Mouse (Mus musculus): ENCODE results near the gene Gfi1.
A peak's percentile ranks its signal among the peaks of the same experiment; 100 is the strongest.

Gene Gfi1

GRCm38 (mm10) chr5:107725435-107726261, at the start of gene Gfi1:
TSS of gene Gfi1 (minus strand) at chr5:107726036.
- DNase-seq (ENCODE audit: low spot score), result peak; percentile 52

DNA sequence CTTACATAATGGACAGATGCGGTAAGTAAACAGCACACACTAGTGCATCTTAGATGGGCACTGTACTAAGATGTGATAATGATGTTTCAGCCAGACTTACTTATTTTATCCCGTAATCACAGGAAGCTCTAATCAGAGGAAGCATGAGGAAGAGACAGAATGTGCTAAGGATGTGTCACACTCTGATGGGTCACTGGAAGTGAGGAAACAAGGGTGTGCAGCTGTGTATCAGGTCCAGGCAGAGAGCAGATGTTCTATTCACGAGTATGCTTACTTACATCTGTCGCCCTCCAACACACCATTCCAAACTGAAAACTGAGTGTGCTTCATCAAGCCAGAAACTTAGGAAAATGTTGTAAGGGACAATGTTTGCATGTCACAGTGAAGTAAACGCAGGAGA, 46.2 kb upstream of the Gfi1 start:
- no peak for DNase-seq (ENCODE audit: low spot score)

GRCm38 (mm10) chr5:107768224-107768623, 42.4 kb upstream of the Gfi1 start:
- no peak for DNase-seq (ENCODE audit: low spot score)

DNA sequence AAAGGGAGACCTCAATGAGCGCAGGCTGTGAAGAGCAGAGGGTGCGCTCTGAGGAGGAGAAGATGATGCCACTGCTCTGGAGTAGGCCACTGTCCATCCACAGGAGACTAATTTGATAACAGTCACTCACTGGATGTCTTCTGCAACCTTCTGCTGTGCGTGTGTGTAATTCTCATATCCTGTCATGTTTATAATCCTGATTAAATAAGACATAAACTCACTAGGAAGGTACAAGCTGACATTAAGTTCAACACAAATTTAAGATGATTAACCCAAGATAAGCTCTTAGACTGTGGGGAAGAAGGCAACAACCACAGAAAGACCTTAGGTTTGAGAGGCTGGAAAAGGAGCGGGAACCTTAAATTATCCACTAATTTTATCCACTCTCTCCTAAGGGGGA, 40.1 kb upstream of the Gfi1 start:
- no peak for DNase-seq (ENCODE audit: low spot score)

- DNase-seq (ENCODE audit: low spot score), result no peak
Observed at GRCm38 (mm10) chr5:107764486-107764885, 38.6 kb upstream of the Gfi1 start.

GRCm38 (mm10) chr5:107763674-107764073, 37.8 kb upstream of the Gfi1 start:
- DNase-seq (ENCODE audit: low spot score), result no peak

DNA sequence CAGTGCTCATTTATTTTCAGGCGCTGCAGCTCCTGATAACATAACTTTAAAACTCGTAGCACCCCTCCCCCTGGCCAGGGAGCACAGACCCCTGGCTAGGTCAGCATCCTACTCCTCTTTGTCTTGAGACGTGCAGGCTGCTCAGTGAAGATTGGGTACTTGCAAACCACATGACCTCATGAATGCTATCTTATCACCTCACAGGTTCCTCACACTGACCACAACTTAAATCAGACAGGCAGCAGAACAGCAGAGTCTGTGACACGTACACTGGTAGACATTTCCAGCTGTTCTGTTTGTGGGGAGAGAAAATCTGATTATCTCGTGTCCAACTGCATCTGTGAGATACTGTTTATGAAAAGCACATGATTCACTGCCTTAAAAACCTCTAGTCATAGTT, 33.3 kb upstream of the Gfi1 start:
- peak; percentile 48 for DNase-seq (ENCODE audit: low spot score)

DNA sequence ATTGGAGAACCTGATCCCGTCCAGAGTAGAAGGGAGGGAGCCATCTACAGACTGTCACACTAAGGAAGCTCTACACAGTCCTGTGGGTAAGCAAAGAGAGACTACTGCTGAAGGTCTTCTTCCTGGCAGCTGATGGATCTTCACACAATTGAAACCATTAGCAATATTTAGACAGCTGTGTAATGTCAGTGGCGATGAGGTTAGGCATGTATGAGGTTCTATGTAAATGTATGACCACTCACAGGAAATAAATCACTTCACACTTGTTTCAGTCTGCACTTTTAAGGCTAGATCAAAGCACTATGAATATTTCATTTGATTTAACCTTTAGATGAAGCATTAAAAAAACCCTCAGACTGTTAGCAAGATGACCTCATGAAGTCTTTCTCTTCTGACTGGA, 30.2 kb upstream of the Gfi1 start:
- no peak for DNase-seq (ENCODE audit: low spot score)

DNA sequence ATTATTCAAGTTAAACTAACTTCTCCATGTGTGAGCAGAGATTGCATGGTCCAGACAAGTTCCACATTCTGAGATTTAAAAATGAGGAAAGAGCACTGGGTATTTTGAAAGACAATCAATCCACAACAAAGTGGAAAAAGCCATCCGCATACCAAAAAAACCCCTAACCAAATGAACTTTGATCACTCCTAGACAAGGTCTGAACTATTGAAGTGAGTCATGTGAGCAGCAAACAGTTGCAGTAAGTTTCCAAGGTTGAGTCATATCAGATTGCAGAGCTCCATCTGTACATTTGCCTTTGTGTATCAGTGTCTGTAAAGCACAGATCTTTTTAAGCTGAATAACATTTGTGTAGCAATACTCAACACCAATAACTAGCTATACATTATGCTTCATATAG, 28.9 kb upstream of the Gfi1 start:
- no peak for DNase-seq (ENCODE audit: low spot score)

- DNase-seq (ENCODE audit: low spot score), result no peak
Observed at GRCm38 (mm10) chr5:107753656-107754055, 27.8 kb upstream of the Gfi1 start.

DNA sequence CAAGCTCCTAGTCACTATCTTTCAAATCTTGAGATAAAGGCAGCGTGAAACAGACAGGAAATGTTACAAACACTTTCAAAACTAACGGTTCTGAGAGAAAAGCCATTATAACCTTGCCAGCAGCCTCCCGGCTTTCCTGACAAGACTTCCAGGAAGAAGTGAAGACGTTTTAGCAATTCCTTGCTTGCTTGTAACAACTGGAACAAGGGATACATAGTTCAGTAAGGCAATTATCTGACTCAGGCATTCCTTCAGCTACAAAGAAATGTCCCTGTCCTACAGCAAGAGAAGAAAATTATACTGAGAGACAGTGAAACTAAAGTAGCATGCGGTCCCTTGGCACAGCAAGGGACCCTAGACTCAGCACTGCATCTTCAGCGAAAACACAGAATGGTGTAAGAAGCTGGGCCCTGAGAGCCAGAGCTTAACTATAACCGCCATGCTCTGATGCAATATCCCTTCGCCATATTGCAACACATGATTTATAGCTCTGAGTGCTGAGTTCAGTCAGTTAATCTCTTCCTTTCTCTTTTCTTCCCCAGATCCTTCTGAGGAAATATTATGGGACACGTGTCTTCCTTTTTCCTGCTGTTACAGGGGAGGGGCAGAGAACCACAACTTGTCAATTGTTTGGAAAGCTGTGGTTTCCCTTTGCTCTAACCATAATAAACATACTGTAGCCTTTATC, 23.5 kb upstream of the Gfi1 start:
- no peak for DNase-seq (ENCODE audit: low spot score)

- DNase-seq (ENCODE audit: low spot score), result no peak
Observed at GRCm38 (mm10) chr5:107739023-107739422, 13.2 kb upstream of the Gfi1 start.

GRCm38 (mm10) chr5:107738296-107738695, 12.5 kb upstream of the Gfi1 start:
- DNase-seq (ENCODE audit: low spot score), result no peak

- DNase-seq (ENCODE audit: low spot score), result no peak
Observed at GRCm38 (mm10) chr5:107736171-107736570, 10.3 kb upstream of the Gfi1 start.

DNA sequence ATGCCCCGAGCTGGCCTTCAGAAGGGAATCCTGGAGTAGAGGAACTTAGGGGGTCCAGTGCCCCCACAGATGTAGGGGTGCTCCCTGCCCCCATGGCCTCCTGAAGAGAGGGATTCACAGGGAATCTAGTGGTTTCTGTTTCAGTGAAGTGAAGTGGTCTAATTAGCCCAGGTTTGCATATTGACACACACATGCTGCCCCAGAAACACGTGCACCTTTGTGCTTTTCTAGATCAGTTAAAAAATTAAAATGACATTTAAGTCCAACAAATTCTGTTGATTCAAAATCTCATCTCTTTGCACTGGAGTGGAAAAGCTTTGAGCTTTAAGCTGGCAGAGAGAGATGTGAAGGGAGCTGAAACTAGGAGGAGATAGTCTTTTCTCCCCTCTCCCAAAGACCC, 6.0 kb upstream of the Gfi1 start:
- DNase-seq (ENCODE audit: low spot score), result no peak

- no peak for DNase-seq (ENCODE audit: low spot score)
Observed at GRCm38 (mm10) chr5:107731408-107731807, 5.6 kb upstream of the Gfi1 start.

GRCm38 (mm10) chr5:107727007-107727402, 1.2 kb upstream of the Gfi1 start:
- no peak for DNase-seq (ENCODE audit: low spot score)

GRCm38 (mm10) chr5:107726281-107727006, 608 bp upstream of the Gfi1 start:
- DNase-seq (ENCODE audit: low spot score), result no peak

DNA sequence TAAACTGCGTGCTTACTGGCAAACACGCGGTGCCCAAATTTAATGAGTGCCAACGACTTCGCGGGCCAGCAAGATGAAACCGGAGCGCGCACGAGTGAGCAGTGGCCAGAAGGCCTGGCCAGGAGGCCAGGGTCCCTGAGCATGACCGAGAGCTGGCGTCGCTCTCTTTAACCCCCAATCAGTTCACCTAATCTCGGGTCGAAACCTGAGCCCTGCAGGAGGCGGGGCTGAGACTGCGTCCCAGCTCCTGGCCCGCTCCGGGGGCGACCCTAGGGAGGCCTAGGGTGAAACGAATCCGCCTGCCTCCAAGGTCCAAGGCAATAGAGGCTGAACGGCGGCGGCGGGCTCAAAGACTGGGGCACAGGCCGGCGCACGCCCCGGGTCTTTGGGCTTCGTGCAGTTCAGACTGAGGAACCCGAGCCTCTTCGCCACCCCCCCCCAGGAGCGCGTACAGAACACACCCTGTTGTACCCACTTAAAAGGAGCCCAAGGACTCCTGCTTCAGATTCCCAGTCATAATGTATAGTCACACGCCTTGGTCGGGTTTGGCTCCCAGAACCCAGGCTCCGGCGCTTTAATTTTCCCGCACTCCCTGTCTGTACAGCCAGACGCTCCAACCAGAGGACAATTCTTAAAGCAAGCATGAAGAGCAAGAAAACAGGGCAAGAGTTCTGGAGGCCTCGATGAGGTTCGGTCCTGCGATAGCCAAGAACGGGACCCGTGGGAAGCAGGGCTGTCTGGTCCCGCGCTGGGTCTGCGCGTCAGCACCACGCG, 988 bp downstream of the Gfi1 start:
- peak; percentile 68 for DNase-seq (ENCODE audit: low spot score)

DNA sequence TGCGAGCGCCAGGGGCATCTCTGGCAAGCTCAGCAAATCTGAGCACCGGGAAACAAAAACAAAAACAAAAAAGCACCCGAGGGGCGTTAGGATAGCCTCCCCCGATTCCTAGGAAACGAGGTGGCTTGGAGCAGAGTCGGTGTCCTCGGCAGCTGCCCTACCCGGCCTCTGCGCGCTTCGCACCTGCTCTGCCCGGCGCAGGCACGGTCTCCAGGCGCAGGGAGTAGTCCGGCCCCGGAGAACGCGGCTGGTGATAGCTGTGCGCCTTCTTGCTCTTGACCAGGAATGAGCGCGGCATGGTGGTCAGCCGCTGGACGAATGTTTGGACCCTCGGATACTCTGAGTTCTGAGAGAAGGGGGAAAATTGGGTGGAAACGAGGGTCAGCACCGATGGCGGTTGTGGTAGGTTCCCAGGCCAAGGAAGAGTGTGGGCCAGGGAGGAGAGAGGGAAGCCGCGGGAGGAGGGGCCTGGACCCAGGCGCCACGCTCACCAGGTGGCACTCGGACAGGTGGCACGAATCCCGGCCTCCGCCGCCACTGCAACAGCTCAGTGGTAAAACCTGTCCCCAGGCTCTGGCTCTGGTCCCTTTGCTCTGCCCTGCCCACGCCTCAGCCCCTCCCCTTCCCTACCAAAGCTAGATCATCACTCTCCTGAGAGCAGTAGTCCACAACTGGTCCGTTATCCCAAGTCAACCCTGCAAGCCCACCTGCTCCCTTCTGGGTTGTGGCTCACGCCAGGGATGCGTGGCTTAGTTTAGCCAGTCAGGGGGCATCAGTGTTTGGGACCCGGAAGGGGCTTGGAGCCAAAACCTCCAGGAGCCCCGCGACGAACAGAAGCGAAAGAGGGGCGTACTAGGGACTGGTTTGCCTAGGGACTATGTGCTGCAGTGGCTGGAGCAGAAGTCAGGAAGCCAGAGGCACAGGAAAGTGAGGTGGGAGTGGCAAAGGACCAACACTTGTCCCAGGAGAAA, 2.0 kb downstream of the Gfi1 start:
- DNase-seq (ENCODE audit: low spot score), result peak; percentile 28
